Mouse (Mus musculus): Measurements from ENCODE around the gene Zfp219. TPM values are rescaled to one million over a fixed set of nuclear protein-coding genes. Genes with fewer than 3 reads are reported as not detected.
"Not testable (repeated sequence)": the region's sequence is repeated elsewhere in the genome, so short reads cannot be mapped to it uniquely, and the experiment has no call there.

The Zfp219 gene
- 10 to 100 TPM; 52.7 to 86.6 (median 71.6) TPM for total RNA-seq (2022)

DNA sequence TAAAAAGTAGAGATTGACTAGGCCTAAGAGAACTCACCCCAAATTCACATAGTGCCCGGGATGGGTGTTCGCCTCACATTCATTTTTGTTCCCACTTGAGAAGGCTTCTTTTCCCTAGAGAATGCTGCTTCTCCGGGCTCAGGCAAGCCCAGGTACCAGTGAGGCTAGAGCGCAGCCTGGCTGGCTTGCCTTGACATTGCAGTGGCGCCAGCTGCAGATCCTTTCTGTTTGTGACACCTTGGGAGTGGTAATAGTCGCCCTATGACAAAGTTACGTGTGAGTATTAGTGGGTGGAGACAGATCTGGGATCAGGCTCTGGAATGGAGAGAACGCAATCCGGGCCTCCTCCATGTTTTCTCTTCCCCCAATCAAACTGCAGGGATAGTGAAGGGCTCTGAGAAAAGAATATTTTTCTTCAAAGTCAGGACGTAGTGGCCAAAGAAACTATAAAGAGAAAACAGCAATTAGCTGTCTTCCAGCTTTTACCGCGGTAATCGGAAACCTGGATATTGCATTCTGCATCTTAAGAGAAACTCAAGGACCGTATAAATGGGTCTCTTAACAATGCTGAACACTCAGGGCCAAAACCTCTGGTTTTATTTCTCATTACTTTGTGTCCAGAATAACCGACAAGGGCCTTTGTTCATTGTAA, at the start of gene Zfp219:
Zfp219 (minus strand) TSS at position 248 of the 652 bp plus-strand sequence.
- DNase-seq = peak; percentile 71

- DNase-seq = no peak
Observed at GRCm38 (mm10) chr14:52066135-52066534, 45.6 kb upstream of the Zfp219 start.

GRCm38 (mm10) chr14:52061798-52062197, 41.3 kb upstream of the Zfp219 start:
- no peak for DNase-seq

GRCm38 (mm10) chr14:52060800-52061199, 40.3 kb upstream of the Zfp219 start:
- DNase-seq = no peak

DNA sequence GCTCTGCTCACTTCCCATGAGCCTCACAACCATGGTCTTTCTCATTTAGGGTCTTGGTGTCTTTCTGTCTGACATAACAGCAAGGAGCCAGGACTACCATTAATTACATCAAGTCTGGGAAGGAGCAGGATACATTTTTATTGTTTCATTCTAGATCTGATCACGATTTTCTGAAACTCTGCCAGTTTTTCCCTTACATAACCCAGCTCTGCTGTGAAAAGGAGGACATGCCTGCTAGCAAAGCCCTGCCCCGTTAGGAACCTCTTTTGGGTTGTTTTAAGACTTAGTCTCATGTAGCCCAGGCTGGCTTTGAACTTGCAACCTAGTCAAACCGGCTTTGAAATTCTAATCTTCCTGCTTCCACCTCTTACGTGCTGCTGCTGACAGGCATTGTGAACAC, 39.4 kb upstream of the Zfp219 start:
- no peak for DNase-seq

- not testable (repeated sequence) for DNase-seq
Observed at GRCm38 (mm10) chr14:52052720-52053119, 32.2 kb upstream of the Zfp219 start.

GRCm38 (mm10) chr14:52045966-52046565, 25.5 kb upstream of the Zfp219 start:
- no peak for DNase-seq

- DNase-seq = no peak
Observed at GRCm38 (mm10) chr14:52044901-52045678, 24.6 kb upstream of the Zfp219 start.

DNA sequence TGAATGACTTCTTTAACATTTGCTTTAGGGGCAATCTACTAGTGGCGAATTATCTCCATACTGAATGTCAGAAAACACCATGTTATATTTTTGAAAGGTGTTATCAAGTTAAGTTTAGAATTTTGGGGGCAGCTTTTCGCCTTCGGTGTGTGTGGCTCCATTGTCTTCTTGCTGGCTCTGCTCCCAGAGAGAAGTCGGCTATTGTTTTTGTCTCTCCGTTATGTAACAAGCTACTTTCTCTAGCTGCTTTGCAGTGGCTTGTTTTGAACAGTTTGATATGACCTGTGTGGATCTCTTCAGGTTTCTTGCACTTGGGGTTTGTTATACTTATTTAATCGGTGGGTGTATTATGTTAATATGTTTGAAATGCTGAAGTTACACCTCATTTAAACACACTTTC, 22.9 kb upstream of the Zfp219 start:
- no peak for DNase-seq

DNA sequence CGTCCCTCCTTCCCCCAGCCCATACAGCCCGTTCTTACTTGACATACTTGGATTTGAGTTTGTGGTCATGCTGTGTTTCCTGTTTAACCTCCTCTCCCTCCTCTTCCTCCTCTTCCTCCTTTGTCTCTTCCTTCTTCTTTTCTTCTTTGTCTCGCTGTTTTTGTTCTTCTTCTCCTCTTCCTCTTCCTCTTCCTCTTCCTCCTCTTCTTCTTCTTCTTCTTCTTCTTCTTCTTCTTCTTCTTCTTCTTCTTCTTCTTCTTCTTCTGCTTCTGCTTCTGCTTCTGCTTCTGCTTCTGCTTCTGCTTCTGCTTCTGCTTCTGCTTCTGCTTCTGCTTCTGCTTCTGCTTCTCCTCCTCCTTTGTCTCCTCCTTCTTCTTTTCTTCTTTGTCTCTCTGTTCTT, 21.8 kb upstream of the Zfp219 start, which contains the start of gene Olfr221:
Olfr221 (minus strand) TSS at position 101 of the 400 bp plus-strand sequence.
- not testable (repeated sequence) for DNase-seq

DNA sequence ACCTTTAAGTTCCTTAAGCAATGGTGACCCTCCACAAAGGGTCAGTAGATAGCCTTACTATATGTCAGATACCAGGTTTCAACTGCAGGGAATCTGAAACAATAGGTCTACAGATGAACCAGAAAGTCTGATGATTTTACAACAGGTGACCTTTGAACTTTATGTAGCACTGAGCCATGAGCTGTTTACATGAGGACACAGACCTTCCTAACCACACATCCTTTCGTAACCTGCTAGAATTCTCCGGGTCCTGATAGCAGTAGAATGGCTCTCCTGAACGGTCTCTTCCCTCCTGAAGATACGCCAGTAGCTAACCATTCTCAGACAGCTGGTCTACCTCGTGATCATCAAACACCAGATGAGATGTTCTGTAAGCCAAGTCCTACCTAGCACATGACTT, 18.8 kb upstream of the Zfp219 start:
- no peak for DNase-seq

GRCm38 (mm10) chr14:52035926-52036325, 15.4 kb upstream of the Zfp219 start:
- no peak for DNase-seq

- no peak for DNase-seq
Observed at GRCm38 (mm10) chr14:52026342-52026741, 5.8 kb upstream of the Zfp219 start.

GRCm38 (mm10) chr14:52024133-52024532, 3.6 kb upstream of the Zfp219 start:
- no peak for DNase-seq

DNA sequence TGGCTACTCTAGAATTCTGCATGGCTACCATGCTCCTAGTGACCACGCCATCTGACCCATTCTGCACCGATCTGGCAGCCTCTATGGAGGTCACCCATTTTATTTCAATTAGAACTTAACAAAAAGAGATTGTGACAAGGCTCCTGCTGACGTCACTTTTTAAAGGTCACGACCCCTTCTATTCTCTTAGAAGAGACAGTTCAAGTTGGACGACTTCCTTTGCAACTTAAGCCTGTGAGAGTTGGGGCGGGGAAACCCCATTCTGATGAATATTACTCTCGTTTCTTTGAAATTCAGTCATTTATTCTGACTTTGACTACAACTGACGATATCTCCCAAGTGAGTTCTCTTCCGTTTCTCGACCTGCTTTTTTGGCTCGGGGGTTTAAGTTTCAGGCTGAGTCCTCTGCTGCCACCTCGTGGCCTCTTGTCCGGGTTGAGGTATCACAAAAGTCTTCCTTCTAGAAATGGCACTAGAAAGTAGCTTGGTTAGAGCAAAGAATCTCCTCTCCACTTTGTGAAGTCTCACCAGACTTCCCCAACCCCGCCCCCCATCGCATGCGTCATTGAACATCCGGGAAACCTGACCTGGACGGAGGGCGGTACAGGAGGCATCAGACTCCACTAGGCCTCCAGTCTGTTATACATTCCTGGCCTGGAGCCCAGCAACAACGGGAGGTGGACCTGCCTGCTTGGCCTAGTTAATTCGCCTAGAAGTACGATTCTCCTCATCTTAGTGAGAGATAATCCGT, 2.4 kb upstream of the Zfp219 start:
- peak; percentile 90 for DNase-seq

DNA sequence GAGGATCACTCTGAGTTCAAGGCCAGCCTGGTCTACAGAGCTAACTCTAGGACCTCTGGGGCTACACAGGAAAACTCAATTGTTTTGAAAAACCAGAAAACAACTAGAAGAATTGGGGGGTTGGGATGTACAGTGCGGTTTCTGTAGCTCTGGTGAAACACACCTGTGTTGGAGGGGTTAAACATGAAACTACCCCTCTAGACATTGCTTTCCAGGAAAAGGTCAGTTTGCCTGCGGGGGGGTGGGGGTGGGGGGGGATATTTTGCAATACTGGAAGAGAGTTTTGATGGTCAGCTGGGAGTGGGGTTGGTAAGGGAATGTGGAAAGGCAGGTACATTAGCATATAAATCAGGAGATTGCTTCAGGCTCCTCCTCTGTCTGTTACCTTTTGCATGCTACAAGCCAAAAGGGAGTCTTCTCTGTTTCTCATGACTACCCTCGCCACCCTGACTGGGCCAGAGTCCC, 1.7 kb upstream of the Zfp219 start:
- no peak for DNase-seq

GRCm38 (mm10) chr14:52021568-52022212, 1.2 kb upstream of the Zfp219 start:
- DNase-seq = no peak

- no peak for DNase-seq
Observed at GRCm38 (mm10) chr14:52021138-52021529, 601 bp upstream of the Zfp219 start.

DNA sequence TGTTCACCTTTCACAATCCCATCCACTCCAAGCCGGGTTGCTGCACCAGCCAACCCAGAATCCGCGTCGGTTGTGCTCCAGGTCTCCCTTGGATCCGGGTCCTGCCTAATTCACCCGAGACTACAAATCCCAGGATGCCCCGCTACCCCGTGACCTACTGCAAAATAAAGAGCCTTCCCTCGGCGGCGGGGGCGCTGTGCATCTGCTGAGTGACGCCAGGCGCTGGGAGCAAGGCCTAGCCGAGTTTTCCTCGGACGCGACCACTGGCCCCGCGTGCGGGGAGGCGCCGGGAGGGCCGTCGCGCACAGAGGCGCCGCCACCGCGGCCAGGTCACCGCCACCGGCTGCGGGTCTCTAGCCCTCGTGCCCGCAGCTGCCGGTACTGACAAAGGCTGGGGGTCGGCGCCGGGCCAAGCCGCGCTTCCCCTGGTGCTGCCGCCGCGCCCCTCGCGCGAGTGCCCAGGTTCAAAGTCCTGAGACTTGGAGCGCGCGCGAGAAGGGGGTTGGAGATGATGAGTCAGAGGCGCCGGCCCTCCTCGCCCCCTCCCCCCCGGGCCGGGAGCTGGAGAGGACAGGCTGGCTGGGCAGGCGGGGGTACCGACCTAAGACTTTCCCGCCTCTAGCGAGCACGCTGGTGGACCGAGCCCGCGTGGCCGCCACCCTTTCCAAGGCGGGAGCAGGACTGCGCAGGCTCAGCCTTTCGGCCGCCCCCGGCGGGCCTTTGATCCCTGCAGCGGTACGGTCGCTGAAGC, 768 bp downstream of the Zfp219 start:
- peak; percentile 97 for DNase-seq

DNA sequence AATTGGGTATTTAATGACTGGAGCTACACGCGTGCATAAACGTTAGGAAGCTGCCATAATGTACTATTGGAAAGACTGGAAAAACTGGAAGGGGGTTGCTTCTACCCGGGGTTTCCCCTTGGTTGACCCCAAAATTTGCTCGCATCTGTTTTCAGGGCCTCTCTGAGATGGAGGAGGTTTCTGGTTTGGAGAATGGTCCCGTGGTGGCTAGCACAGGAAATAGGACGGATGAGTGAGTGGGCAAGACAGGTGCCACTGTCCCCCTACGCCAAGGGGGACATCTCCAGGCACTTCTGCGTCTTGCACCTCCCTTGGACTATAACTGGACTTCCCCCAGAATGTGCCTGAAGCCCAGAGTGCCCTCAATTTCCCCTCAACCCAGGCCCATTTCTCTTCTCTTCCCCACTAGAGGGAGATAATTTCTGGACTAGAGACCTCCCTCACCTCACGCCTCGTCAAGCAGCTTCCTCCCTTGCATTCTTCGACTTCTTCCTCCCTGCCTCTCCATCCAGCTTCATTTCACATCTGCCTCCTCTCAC, 1.4 kb downstream of the Zfp219 start:
- DNase-seq = no peak
